ENCODE assay signal across 7 mouse cellular contexts in genomic region chr9:121108110-121108509, GRCm38 (mm10).
DNase-seq lines count a peak whose midpoint lies in the region; ATAC-seq and TF ChIP-seq lines count a peak whose summit lies in the region.

No protein-coding gene starts in this region.

- no peak overlapping the region for H3K27ac ChIP-seq in cerebellum, adult 2 months (ENCODE audit: insufficient read depth, low read length)
- H3K27ac ChIP-seq in midbrain, embryonic 13.5 days = no peak overlapping the region

- no peaks in the 10 kb centered on the region for H3K36me3 ChIP-seq in midbrain, embryonic 13.5 days

- peak; percentile 75 for ATAC-seq in frontal cortex, adult (ENCODE audit: low TSS enrichment)
- peak; percentile 85 for ATAC-seq in midbrain, embryonic 13.5 days

- no peaks in the 10 kb centered on the region for H3K9me3 ChIP-seq in midbrain, embryonic 13.5 days

- no peaks in the 10 kb centered on the region for H3K27me3 ChIP-seq in cerebellum, adult 2 months (ENCODE audit: control insufficient read depth, insufficient read depth, low read length)
- H3K27me3 ChIP-seq in midbrain, embryonic 13.5 days = no peaks in the 10 kb centered on the region

- no peak for TF ChIP-seq POLR2A in cerebellum, adult 2 months (IDR thresholded peaks at IDR 0.05; ENCODE audit: borderline replicate concordance, insufficient read depth, low read length)

- peak; percentile 93 for TF ChIP-seq CTCF in cerebellum, adult 2 months (IDR thresholded peaks at IDR 0.05; ENCODE audit: borderline replicate concordance, insufficient read depth, low read depth, low read length)

- no peak overlapping the region for H3K4me3 ChIP-seq in cerebellum, adult 2 months (replicated peaks; ENCODE audit: insufficient read depth, low read depth, low read length)
- no peak overlapping the region for H3K4me3 ChIP-seq in midbrain, embryonic 13.5 days (replicated peaks)

- H3K4me1 ChIP-seq in cerebellum, adult 2 months (ENCODE audit: control insufficient read depth, insufficient read depth, low read length) = peaks cover 18% of the 10 kb centered on the region
- H3K4me1 ChIP-seq in midbrain, embryonic 13.5 days (replicated peaks) = peaks cover 27% of the 10 kb centered on the region

- H3K4me2 ChIP-seq in midbrain, embryonic 13.5 days (replicated peaks) = no peak overlapping the region

- H3K9ac ChIP-seq in midbrain, embryonic 13.5 days (replicated peaks) = no peak overlapping the region

- DNase-seq in T-cell, adult 2 months (ENCODE audit: low spot score) = peak; percentile 12
- DNase-seq in cerebellum, adult 2 months = peak in 1 of 2 experiments; percentile 81
- peak; percentile 52 for DNase-seq in hindlimb bud, embryonic 11.5 days (ENCODE audit: extremely low spot score, low read depth, low spot score)
- peak; percentile 34 to 66 for DNase-seq in left cerebral cortex, adult 8-10 months (ENCODE audit: low spot score in 2 of 2)
- DNase-seq in spleen, postnatal 10 days (ENCODE audit: low spot score in 2 of 2) = peak; percentile 27 to 57

- WGBS in cerebellum, adult 2 months = 5% methylated on average over 10 of the region's 10 CpGs
- 8% methylated on average over 10 of the region's 10 CpGs for WGBS in midbrain, embryonic 13.5 days
